Mouse (Mus musculus) heart, embryonic 13.5 days (tissue): ENCODE data around the gene Epha6. TPM values are rescaled to one million over a fixed set of nuclear protein-coding genes. Genes with fewer than 3 reads are reported as not detected.

Experiments
- ATAC-seq: fragments of 200-750 bp; cut with Nextera tagmentation; 2 replicates; pipeline ENCODE4 v1.8.0; 2017; ENCODE audit warnings: moderate TSS enrichment; ENCODE audit not compliant: insufficient number of reproducible peaks, low FRiP score, low TSS enrichment; ENCODE audit errors: extremely low read depth
- H3K27ac ChIP-seq: fragments of 300-500 bp; sonication (generic); replicated peaks from 2 replicates; pipeline ENCODE4 v1.5.1; 2015; ENCODE audit warnings: moderate library complexity, mild to moderate bottlenecking, inconsistent platforms
- H3K27me3 ChIP-seq: fragments of 300-500 bp; sonication (generic); replicated peaks from 2 replicates; pipeline ENCODE4 v1.6.1; 2015; ENCODE audit warnings: mild to moderate bottlenecking, inconsistent platforms
- H3K36me3 ChIP-seq: fragments of 300-500 bp; sonication (generic); 2 replicates; pipeline ENCODE4 v1.6.1; 2015; ENCODE audit warnings: mild to moderate bottlenecking, inconsistent platforms
- H3K4me1 ChIP-seq: fragments of 300-500 bp; sonication (generic); 2 replicates; pipeline ENCODE4 v1.6.1; 2015; ENCODE audit warnings: inconsistent platforms
- H3K4me2 ChIP-seq: fragments of 300-500 bp; sonication (generic); 2 replicates; pipeline ENCODE4 v1.6.1; 2015; ENCODE audit warnings: inconsistent platforms, mild to moderate bottlenecking, moderate library complexity
- H3K4me3 ChIP-seq: fragments of 300-500 bp; sonication (generic); 2 replicates; pipeline ENCODE4 v1.5.1; 2015; ENCODE audit warnings: moderate library complexity, mild to moderate bottlenecking, inconsistent platforms
- H3K9ac ChIP-seq: fragments of 300-500 bp; sonication (generic); 2 replicates; pipeline ENCODE4 v1.6.1; 2015; ENCODE audit warnings: inconsistent platforms, mild to moderate bottlenecking, moderate library complexity
- H3K9me3 ChIP-seq: fragments of 300-500 bp; sonication (generic); 2 replicates; pipeline ENCODE4 v1.6.1; 2016; ENCODE audit warnings: inconsistent platforms
- WGBS: fragments of 180-500 bp; shearing (Covaris S2); methylation state at CpG from one replicate; pipeline ENCODE4 v1.1.7; 2015; ENCODE audit warnings: mixed read lengths; 5-methylcytosine and 5-hydroxymethylcytosine counted together
- polyA plus RNA-seq: library from polyadenylated mRNA; unstranded; fragments of >200 nt; fragmentation: Nextera tagmentation; extraction: Ambion mirVana; gene quantifications from 2 replicates; pipeline ENCODE4 v1.2.1, GENCODE M21; 2015

Epha6 gene
- polyA plus RNA-seq, 1 experiment from 2014 or later: not detected

GRCm38 (mm10) chr16:60121435-60121834, 483.9 kb downstream of the Epha6 start:
- ATAC-seq: no peak
- Histone ChIP-seq H3K4me3 (no peak overlapping the region), H3K36me3 (no peaks in the 10 kb centered on the region), H3K9me3 (no peaks in the 10 kb centered on the region), H3K9ac (no peak overlapping the region), H3K4me2 (no peak overlapping the region), H3K4me1 (no peaks in the 10 kb centered on the region), H3K27ac (no peak overlapping the region), H3K27me3 (no peaks in the 10 kb centered on the region)
- 71% methylated on average over 3 of the region's 3 CpGs for WGBS

GRCm38 (mm10) chr16:60102210-60102609, 503.1 kb downstream of the Epha6 start:
- H3K9me3 ChIP-seq: no peaks in the 10 kb centered on the region
- H3K27me3 ChIP-seq: no peaks in the 10 kb centered on the region
- no peak for ATAC-seq
- H3K4me1 ChIP-seq: no peaks in the 10 kb centered on the region
- H3K4me3 ChIP-seq: no peak overlapping the region
- H3K9ac ChIP-seq: no peak overlapping the region
- H3K4me2 ChIP-seq: no peak overlapping the region
- H3K27ac ChIP-seq: no peak overlapping the region
- 64% methylated on average over 3 of the region's 3 CpGs for WGBS
- no peaks in the 10 kb centered on the region for H3K36me3 ChIP-seq

GRCm38 (mm10) chr16:60095333-60095732, 510.0 kb downstream of the Epha6 start:
- WGBS: 45% methylated on average over 1 of the region's 1 CpGs

GRCm38 (mm10) chr16:60086976-60087375, 518.4 kb downstream of the Epha6 start:
- H3K4me1 ChIP-seq: no peaks in the 10 kb centered on the region
- no peak overlapping the region for H3K4me2 ChIP-seq
- ATAC-seq: no peak
- WGBS: 59% methylated on average over 3 of the region's 3 CpGs
- H3K9me3 ChIP-seq: no peaks in the 10 kb centered on the region
- H3K4me3 ChIP-seq: no peak overlapping the region
- no peak overlapping the region for H3K27ac ChIP-seq
- H3K27me3 ChIP-seq: no peaks in the 10 kb centered on the region
- no peak overlapping the region for H3K9ac ChIP-seq
- H3K36me3 ChIP-seq: no peaks in the 10 kb centered on the region

More at GRCm38 (mm10) chr16:60095333-60095732, 510.0 kb downstream of the Epha6 start:
- H3K9me3 ChIP-seq: no peaks in the 10 kb centered on the region
- ATAC-seq: no peak
- no peak overlapping the region for H3K27ac ChIP-seq
- no peaks in the 10 kb centered on the region for H3K36me3 ChIP-seq
- H3K27me3 ChIP-seq: no peaks in the 10 kb centered on the region
- H3K4me2 ChIP-seq: no peak overlapping the region
- H3K4me1 ChIP-seq: no peaks in the 10 kb centered on the region
- no peak overlapping the region for H3K9ac ChIP-seq
- no peak overlapping the region for H3K4me3 ChIP-seq

GRCm38 (mm10) chr16:60070457-60071112, 534.7 kb downstream of the Epha6 start:
- WGBS: 73% methylated on average over 10 of the region's 10 CpGs
- Histone ChIP-seq H3K4me2 (no peak overlapping the region), H3K9ac (no peak overlapping the region), H3K27me3 (no peaks in the 10 kb centered on the region), H3K36me3 (no peaks in the 10 kb centered on the region), H3K4me3 (no peak overlapping the region), H3K4me1 (no peaks in the 10 kb centered on the region), H3K27ac (no peak overlapping the region), H3K9me3 (no peaks in the 10 kb centered on the region)
- ATAC-seq: no peak

GRCm38 (mm10) chr16:60043809-60044208, 561.5 kb downstream of the Epha6 start:
- Histone ChIP-seq H3K27ac (no peak overlapping the region), H3K36me3 (no peaks in the 10 kb centered on the region), H3K4me1 (no peaks in the 10 kb centered on the region), H3K9ac (no peak overlapping the region), H3K9me3 (no peaks in the 10 kb centered on the region), H3K27me3 (no peaks in the 10 kb centered on the region), H3K4me3 (no peak overlapping the region), H3K4me2 (no peak overlapping the region)
- WGBS: 62% methylated on average over 1 of the region's 1 CpGs
- ATAC-seq: no peak

GRCm38 (mm10) chr16:60028381-60028780, 577.0 kb downstream of the Epha6 start:
- Histone ChIP-seq H3K36me3 (no peaks in the 10 kb centered on the region), H3K9ac (no peak overlapping the region), H3K27ac (no peak overlapping the region), H3K4me1 (no peaks in the 10 kb centered on the region), H3K4me3 (no peak overlapping the region), H3K27me3 (no peaks in the 10 kb centered on the region), H3K9me3 (no peaks in the 10 kb centered on the region), H3K4me2 (no peak overlapping the region)
- ATAC-seq: no peak
- WGBS: 31% methylated on average over 1 of the region's 1 CpGs

- ATAC-seq: no peak
- 73% methylated on average over 2 of the region's 2 CpGs for WGBS
These were observed 598.3 kb downstream of the Epha6 start for GRCm38 (mm10) chr16:60006857-60007568.

GRCm38 (mm10) chr16:59969816-59970215, 635.5 kb downstream of the Epha6 start:
- 56% methylated on average over 4 of the region's 4 CpGs for WGBS
- Histone ChIP-seq H3K36me3 (no peaks in the 10 kb centered on the region), H3K4me3 (no peak overlapping the region), H3K9me3 (no peaks in the 10 kb centered on the region), H3K9ac (no peak overlapping the region), H3K27ac (no peak overlapping the region), H3K4me2 (no peak overlapping the region), H3K4me1 (no peaks in the 10 kb centered on the region), H3K27me3 (no peaks in the 10 kb centered on the region)
- ATAC-seq: no peak

More at GRCm38 (mm10) chr16:60006857-60007568, 598.3 kb downstream of the Epha6 start:
- no peak overlapping the region for H3K27ac ChIP-seq
- H3K4me3 ChIP-seq: no peak overlapping the region
- H3K27me3 ChIP-seq: no peaks in the 10 kb centered on the region
- no peaks in the 10 kb centered on the region for H3K9me3 ChIP-seq
- no peaks in the 10 kb centered on the region for H3K36me3 ChIP-seq
- no peak overlapping the region for H3K4me2 ChIP-seq
- no peaks in the 10 kb centered on the region for H3K4me1 ChIP-seq
- no peak overlapping the region for H3K9ac ChIP-seq

GRCm38 (mm10) chr16:59955731-59956130, 649.6 kb downstream of the Epha6 start:
- H3K9me3 ChIP-seq: peaks cover 2% of the 10 kb centered on the region; the same call in 1 of the 2 replicates
- H3K4me1 ChIP-seq: no peaks in the 10 kb centered on the region
- H3K4me3 ChIP-seq: no peak overlapping the region
- no peaks in the 10 kb centered on the region for H3K27me3 ChIP-seq
- 69% methylated on average over 2 of the region's 2 CpGs for WGBS
- no peak overlapping the region for H3K4me2 ChIP-seq
- ATAC-seq: no peak
- H3K9ac ChIP-seq: no peak overlapping the region
- no peak overlapping the region for H3K27ac ChIP-seq
- H3K36me3 ChIP-seq: no peaks in the 10 kb centered on the region

GRCm38 (mm10) chr16:59923696-59924095, 681.6 kb downstream of the Epha6 start:
- Histone ChIP-seq H3K4me1 (no peaks in the 10 kb centered on the region), H3K27me3 (no peaks in the 10 kb centered on the region), H3K9me3 (no peaks in the 10 kb centered on the region), H3K9ac (no peak overlapping the region), H3K27ac (no peak overlapping the region), H3K4me2 (no peak overlapping the region), H3K4me3 (no peak overlapping the region), H3K36me3 (no peaks in the 10 kb centered on the region)
- 66% methylated on average over 4 of the region's 4 CpGs for WGBS
- no peak for ATAC-seq

- no peaks in the 10 kb centered on the region for H3K36me3 ChIP-seq
- H3K9ac ChIP-seq: no peak overlapping the region
- no peaks in the 10 kb centered on the region for H3K27me3 ChIP-seq
- whole genome bisulfite sequencing: 85% methylated on average over 13 of the region's 13 CpGs
- H3K4me1 ChIP-seq: no peaks in the 10 kb centered on the region
- ATAC-seq: no peak
- no peak overlapping the region for H3K4me3 ChIP-seq
- H3K27ac ChIP-seq: no peak overlapping the region
- H3K4me2 ChIP-seq: no peak overlapping the region
- H3K9me3 ChIP-seq: 0 out of 2 replicates have a peak, but pooled peaks cover 3% of the 10 kb centered on the region
These were observed 725.3 kb downstream of the Epha6 start for GRCm38 (mm10) chr16:59880073-59880472.
